Mouse (Mus musculus) thymus, postnatal 0 days (tissue): Measurements from ENCODE around the gene Qsox2. TPM values are rescaled to one million over a fixed set of nuclear protein-coding genes. Genes with fewer than 3 reads are reported as not detected.

ENCODE experiments used
- DNase-seq: peaks from one replicate; pipeline ENCODE4 v3.0.0-alpha.2; 2015; ENCODE audit warnings: low spot score
- polyA plus RNA-seq: library from polyadenylated mRNA; unstranded; fragments of >200 nt; fragmentation: Nextera tagmentation; extraction: Ambion mirVana; gene quantifications from 2 replicates; pipeline ENCODE4 v1.2.1, GENCODE M21; 2015

Gene Qsox2
- polyA plus RNA-seq, 1 experiment from 2014 or later: 15.2 TPM

DNA sequence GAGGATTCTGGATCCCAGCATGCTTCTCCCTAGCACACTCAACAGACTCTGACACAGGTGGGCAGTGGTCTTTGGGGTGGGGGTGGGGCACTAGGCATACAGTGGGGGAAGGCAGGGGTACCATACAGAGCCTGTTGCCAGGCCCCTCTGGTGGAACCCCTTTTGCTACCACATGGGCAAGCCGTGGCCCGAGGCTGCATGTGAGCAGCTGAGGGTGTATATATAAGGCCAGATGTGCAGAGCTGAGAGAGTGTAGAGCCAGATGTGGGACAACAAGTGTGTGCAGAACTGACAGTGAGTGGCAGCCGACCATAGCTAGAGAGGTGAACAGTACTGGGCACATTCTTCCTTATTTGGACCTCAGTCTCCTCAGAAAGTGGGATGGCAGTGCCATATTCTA, 70.4 kb downstream of the Qsox2 start:
- no peak for DNase-seq

Other genes with a start within 250 kb of the Qsox2 start
- 76.2 and 78.7 TPM in 2 replicates for gene Ubac1, start 215.8 kb downstream of the Qsox2 start, polyA plus RNA-seq
- gene Nacc2, start 114.3 kb downstream of the Qsox2 start, polyA plus RNA-seq: 2.2 and 2.8 TPM in 2 replicates
- 0.17 and 0.22 TPM in 2 replicates for gene Lhx3, start 29.2 kb downstream of the Qsox2 start, polyA plus RNA-seq
- gene Ccdc187, start 57.0 kb upstream of the Qsox2 start, polyA plus RNA-seq: 0.04 TPM in 2 replicates
- 12.5 and 13.7 TPM in 2 replicates for gene Gpsm1, start 78.0 kb upstream of the Qsox2 start, polyA plus RNA-seq
- 22.2 and 24.5 TPM in 2 replicates for gene Dnlz, start 114.6 kb upstream of the Qsox2 start, polyA plus RNA-seq
- 15.9 and 17.1 TPM in 2 replicates for gene Card9, start 123.4 kb upstream of the Qsox2 start, polyA plus RNA-seq
- 14.2 and 19.4 TPM in 2 replicates for gene Snapc4, start 143.1 kb upstream of the Qsox2 start, polyA plus RNA-seq
- gene Entr1, start 151.8 kb upstream of the Qsox2 start, polyA plus RNA-seq: 164 and 184 TPM in 2 replicates
- 81.8 and 83.4 TPM in 2 replicates for gene Pmpca, start 151.8 kb upstream of the Qsox2 start, polyA plus RNA-seq
- gene Inpp5e, start 171.7 kb upstream of the Qsox2 start, polyA plus RNA-seq: 13.9 and 14.1 TPM in 2 replicates
- gene Sec16a, start 207.7 kb upstream of the Qsox2 start, polyA plus RNA-seq: 12.4 and 12.9 TPM in 2 replicates